Mouse (Mus musculus): ENCODE results near the gene Ect2l.

Ect2l gene

DNA sequence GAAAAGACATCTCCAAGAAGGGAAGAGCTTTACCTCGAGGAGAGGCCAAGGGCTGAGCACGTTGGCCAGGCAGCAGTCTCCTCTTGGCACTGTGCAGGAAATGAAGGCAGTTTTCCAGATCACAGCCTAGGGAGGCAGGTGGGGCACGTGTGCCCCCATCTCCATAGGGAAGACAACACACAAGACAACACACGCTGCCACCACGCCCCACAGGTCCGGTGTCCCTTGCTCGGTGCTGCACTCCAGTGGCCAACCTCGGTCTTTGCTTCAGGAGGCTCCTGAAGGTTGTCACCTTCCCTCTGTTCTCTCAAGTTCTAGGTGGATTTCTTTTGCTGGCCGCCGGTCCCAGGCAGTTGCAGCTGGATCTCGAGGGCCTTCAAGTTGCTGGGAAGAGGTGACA lies at the start of gene Ect2l:
Ect2l (minus strand) TSS at position 165 of the 400 bp plus-strand sequence.
- DNase-seq: peak; percentile 51

DNA sequence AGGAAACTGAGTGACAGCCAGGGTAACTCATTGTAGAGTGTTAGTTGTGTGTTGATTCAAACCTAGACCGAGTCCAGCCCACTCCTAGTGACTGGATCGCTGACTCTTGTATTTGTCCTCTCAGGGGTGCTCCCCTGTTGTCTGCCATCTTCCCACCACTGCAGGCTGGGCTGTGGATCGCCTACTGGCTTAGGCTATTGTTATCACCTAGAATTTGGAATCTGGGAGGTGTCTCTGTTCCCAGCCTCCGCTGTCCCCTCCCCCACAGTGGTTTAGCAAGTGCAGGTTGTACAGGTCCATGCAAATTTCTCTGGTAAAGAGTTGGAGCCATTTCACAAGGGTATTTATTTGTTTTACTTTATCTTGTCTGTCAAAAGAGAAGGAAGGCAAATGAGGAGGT lies 40.7 kb upstream of the Ect2l start:
- DNase-seq: no peak

DNA sequence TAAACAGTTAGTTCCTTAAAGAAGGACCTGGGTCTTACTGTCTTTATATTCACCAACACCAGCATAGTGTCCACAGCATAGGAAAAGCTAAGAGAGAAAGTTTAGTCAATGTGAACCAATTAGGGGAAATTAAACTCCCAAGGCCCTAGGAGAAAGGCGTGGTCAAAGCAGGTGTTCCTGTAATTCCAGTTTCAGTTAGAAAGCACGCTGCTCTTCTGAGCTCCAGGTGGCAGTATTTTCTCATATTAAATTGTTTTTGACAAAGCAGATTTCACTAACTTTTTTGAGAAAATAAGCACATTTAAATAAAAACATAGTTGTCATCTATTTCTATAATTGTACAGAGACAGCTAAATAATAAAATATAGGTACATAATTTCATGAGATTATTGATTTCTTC lies 32.9 kb upstream of the Ect2l start:
- no peak for DNase-seq

DNA sequence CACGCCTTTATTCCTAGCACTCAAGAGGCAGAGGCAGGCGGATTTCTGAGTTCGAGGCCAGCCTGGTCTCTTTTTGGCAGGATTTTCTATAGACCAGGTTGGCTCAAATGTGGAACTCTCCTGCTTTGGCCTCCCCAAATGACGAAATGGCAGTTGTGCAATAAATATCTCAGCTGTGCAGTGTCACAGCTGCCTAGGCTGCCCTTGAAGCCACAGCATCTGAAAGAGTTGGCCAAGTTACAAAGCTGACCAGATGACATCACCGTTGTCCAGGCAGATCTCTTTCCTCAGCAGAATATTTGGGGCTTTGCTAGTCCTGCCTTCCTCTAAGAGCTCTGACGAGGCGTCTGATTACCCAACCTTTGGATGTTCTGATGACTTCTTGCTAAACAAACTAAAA lies 26.5 kb upstream of the Ect2l start:
- no peak for DNase-seq

DNA sequence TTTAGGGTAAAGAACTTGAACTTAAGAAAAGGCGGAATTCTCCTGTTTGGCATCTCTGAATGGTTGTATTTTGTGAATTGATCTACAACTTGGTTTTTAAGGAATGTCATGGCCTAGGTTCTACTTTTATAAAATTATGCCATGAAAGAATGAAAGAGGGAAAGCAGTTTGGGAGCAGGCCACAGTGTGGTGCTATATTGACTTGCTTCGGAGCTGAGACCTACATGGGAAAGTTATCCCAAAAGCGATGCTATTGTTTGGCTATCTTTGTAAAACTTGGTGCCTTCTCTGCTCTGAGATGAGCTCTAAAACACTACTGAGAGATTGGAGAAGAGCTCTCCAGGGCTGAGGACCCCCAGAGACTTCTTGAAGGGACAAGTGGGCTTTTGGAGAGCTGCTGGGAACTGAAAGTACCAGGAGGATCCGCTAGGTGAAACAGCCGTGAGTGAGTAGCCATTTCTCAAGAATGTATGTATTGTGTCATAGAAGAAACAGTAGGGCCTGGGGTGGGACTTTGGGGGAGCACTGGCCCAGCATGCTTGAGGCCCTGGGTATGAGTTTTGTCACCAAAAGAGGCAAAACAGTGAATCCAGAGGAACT lies 25.7 kb upstream of the Ect2l start:
- DNase-seq: no peak

DNA sequence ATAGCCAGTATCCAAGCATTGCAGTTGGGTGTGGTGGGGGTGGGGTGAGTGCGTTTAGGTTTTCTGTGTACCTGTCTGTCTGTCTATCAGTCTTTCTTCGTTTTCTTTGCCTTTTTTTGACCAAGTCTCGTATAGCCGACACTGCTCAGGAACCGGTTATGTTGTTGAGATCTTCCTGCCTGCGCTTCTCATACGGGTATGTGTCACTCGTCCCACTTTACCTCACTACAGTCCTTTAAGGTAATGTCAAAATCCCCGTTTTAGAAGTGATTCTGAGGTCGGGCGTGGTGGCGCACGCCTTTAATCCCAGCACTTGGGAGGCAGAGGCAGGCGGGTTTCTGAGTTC lies 24.7 kb upstream of the Ect2l start:
- no peak for DNase-seq

DNA sequence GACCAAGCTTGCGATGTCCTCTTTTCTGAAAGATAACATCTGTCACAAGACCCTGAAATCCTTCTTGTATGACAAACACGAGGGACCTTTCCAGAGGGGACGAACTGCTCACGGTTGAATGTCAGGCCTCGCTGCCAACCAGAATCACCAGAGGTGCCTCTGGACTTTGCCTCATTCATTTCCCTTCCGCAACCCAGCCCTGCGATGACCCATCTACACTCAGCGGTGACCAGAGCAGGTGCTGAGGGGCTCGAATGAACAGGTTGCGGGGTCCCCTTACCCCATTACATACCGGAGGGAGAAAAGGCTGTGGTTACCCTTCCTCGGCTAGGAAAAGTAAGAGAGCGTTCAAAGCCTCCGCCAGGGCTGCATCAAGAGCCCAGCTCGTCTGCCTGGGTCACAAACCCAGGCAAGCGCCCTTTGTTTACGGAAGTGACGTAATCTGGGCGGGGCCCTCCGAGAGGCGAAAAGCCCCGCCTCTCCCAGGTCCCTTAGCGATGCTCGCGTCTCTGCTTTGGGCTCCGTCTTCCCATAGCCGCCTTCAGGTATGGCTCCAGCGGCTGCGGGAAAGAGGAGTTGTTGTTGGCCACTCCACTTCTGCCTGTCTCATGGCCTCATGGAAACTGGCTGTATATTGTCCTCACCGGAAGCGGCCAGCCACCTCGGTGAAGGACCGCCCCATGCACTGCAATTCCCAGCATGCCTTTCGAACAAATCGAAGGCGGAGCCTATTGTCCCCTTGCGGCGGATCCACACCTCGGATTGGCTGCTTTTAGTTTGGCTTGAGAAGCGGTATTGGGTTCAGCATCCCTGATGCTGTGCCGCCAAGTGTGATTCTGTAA lies 24.1 kb upstream of the Ect2l start, which contains the start of gene Ccdc28a:
Ccdc28a (minus strand) TSS at position 439 of the 842 bp plus-strand sequence.
- DNase-seq: peak; percentile 91

DNA sequence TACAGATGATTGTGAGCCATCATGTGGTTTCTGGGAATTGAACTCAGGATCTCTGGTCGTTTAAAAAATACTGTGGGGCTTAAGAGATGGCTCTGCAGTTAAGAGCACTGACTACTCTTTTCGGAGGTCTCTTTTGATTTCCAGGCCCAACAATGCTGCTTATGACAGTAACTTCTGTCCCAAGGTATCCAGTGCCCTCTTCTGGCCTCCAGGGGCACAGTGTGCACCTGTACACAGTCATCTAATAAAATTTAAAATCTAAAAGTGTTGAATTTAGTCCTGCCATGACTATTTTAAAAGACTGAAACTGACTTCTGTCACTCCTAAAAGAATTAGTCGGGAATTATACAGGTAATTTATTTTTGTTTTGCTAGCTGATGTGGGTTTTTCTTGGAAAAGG lies 23.2 kb upstream of the Ect2l start:
- DNase-seq: no peak

DNA sequence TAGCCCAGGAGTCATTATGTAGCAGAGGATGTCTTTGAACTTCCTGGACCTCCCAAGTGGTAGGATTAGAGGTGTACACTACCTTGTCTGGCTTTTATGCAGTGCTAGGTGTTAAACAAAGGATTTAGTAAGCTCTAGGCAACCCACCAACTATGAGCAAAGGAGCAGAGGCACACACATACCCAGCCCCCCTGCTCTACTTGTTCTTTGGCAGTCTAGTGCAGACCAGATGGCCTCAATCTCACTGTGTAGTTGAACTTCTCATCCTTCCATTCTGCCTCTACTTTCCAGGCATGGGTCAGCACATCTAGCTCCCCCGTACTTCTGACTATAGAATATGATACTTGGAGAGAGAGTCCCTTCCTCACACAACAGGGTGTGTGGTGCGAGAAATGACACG lies 13.7 kb upstream of the Ect2l start:
- DNase-seq: no peak

DNA sequence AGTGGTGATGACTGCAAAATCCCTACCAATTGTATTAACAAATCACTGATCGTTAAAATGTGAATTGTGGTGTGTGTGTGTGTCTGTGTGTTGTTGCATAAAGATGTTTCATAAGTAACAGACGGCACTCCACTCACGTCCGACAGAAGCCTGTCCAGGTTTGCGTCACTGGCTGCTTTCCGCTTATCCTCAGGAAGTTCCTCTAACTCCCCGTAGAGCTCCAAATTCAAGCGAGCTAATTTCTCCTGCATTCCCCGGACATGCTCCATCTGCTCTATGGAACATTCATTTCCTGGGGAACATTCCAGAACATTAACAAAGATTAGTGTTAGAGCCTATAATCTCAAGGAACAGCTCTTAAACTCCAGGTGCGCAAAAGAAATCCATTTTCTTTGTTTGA lies 8.7 kb upstream of the Ect2l start:
- no peak for DNase-seq

DNA sequence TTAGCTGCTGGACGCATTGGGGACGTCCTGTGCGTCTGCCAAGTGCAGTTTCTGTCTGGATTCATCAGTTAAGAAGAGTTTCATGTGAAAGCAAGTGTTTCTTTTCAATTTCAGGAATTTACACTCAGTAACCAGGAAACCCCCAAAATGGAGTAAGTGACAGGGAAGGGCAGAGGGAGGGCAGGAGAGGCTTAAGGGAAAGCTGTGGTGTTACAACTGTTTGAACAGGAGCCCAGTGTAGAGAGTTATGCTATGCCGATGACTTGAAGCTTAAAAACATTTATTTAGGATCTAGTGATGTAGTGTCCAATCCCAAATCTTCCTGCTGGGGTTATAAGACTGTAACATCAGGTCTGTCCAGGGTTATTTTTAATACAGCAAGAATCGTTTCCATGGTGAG lies 3.4 kb upstream of the Ect2l start:
- DNase-seq: no peak

DNA sequence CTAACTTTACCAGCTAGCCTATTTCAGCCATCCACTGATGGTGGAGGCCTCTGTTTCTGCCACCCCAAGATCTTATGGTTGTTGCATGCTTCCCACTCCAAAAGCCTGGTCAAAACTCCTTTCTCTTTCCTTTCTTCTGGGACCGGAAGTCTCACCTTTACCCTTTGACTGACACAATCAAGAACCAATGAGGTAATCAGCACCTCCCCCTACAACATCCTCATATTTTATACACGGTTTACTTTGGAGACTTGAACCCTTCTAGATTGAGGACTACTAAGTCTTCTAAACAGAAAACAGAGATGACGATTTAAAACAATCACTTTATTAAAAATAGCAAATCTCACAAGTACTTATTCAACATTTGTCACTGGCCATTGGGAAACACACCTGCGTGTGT lies 2.7 kb upstream of the Ect2l start:
- DNase-seq: no peak

DNA sequence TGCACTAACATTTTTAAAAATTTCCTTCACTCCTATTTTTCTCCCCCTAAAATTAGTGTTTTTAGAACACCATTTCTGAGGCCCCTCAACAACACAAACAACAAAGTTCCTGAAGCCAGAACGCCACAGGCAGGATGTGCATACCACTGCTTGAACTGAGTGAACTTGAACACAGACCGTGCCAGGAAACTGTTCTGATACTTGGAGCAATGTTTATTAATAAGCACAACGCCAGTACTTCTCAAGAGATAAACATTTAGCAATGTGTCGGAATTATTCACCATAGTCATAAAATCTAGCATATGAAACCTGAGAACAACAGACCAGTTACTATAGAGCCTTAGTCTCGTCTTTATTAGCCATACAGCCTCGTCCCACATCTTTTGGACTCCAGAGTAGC lies 571 bp downstream of the Ect2l start:
- no peak for DNase-seq

DNA sequence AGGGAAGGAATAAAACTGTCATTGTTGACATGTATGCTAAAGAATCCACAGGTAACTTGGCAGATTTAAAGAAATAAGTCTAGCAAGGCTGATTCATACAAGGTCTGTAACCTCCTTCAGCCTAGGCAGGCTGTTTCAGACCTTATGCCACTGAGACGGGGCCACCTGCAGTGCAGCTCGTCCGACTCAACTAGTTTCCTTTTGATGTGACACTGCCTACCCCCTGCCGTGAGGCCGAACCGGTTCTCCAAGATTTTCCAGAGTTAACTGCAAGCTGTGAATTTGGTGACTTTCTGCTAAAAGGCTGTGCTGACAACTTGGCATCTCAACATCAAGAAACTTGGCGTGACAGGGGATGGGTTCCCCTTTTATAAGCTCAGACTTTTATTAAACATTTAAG lies 6.6 kb downstream of the Ect2l start:
- no peak for DNase-seq

DNA sequence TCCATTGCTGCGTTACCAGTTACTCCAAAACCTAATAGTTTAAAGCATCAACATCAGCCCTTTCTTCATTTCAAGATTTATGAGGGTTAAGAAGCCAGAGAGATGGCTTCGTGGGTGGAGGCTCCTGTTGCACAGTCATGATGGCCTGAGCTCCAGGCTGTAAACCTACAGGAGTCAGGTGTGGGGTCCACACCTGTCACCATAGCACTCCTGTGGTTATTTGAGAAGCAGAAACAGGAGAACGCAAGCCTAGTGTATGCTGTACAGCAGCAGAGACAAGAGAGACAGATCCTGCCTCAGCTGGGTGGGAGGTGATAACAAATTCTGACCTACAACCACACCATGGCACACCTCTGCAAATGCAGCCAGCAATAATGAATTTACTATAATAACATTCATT lies 8.3 kb downstream of the Ect2l start:
- DNase-seq: no peak

DNA sequence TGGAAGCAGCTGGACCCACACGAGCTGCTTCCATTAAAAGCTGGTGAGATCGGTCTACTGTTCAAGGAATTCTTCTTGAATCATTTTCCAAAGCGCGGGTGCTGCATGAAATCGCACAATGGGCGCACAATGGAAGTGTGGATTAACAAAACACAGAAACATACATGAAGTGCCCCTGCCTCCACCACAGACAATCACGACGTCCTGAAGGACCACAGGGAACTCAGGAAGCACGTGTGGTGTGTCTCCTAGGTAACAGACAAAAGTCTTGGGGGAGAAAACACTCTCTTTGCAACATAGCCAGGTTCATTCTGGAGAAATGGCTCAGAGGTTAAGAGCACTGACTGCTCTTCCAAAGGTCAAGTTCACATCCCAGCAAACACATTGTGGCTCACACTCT lies 10.0 kb downstream of the Ect2l start:
- DNase-seq: no peak

DNA sequence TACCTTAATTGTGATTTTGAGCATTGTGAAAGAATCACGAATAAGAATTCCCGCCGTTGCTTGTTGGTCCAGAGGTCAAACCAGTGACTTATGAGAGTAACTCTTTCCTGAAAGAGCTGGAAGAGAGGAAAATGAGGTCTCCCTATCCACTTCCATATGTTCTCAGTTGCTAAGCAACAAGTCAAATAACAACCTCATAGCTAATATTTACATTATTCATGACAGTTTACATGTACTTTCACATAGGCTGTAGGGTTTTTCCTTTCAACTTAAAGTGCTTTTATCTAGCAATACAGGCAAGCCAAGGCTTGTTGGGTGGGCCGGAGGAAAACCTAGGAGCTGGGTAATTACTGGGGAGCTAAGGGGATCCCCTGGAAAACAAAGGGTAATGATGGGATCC lies 10.8 kb downstream of the Ect2l start:
- no peak for DNase-seq

DNA sequence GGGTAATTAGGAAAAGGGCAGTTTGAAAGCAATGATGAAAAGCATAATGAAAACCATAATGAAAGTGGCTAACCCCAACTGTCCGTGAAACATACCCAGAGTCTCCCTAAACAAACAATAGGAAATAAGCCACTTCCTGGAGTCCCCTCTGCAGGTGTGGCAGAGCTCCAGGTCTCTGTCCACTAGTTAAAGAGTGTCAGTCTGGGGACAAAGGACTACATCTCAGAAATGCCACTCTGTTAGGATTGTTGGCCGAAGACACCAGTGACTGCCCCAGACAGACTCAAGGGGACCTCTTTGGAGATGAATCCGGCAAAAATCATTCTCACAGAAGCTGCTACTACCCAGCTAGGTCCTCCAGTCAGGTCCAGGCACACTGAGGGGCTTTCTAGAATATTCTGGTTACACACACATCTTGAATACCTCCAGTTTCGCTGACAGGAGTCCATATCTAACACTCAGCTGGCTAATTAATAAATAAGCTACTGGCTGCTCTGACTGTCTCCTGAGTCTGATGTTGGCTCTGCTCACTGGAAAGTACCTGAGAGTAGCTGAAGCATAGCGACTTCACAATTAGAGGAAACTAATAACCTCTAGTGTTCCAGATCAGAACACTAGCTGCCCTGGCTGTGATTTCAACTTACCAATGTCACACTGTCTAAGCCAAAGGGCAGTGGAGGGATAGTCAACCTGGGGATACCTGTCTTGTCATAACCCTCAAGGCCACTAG lies 12.2 kb downstream of the Ect2l start:
- DNase-seq: no peak

DNA sequence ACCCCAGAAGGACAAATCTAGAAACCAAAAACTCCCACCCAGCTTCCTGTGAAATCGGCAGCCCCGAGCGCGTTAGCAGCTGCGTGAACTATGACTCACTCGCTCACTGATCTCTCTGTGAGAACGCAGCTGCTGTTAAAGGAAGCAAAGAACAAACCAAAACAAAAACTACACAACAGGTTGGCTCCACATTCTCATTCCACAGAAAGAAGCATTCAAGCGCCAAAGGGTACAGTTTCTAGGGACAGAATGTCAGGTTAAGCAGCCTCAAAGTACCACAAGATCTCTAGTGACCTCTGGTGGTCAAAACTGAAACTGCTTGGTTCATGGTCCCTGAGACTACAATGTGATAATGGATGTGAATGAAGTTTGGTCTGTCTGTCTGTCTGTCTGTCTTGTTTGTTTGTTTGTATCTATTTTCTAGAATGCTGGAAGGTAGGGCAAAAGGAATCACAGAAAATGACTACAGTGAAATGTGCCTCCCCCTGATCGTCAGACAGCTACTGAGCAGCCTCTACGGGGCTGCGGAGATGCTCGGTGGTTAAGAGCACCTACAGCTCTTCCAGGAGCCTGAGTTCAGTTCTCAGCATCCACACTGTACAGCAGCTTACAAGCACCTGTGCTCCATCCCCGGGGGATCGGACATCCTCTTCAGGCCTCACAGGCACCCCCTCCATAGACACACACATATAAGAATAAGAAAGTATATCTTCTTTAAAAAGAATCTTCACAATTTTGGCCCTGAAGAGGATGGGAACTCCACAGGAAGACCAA lies 13.3 kb downstream of the Ect2l start:
- peak; percentile 50 for DNase-seq

DNA sequence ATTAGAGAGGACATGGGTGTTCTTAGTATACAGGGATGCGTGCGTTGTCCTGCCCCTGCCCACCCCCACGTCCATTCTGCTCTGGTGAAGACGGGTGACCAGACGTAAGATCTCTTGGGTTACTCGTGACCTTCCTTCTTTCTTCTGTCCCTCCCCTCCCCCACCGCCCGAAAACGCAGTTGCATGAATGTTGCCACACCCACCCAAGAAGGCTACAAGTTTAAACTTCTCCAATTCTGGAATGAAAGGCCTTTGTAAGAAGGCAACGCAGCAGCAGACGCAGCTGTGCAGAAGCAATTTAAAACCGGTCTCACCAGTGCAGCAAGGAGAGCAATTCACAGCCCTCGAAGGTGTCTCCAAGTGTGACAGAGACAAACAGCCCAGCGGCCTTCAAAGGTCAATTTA lies 16.0 kb downstream of the Ect2l start:
- DNase-seq: peak; percentile 40

DNA sequence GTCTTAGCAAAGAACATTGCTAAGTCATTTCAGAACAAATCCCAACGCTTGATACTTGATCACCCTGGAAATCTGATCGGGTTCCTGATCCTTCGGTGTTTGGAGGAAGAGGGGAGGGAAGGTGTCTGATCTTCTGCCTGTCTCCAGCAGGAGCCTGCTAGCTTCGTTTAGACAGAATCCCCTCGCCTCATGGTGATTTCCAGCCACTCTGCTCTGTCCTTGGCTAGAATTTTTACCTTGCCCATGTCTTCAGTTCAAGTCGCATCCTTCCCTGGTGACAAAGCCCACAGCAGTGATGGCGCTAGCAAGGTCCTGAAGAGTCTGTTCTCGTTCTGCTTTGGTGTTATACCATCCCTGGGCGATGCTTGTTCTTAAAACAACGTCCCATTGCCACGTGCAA lies 16.5 kb downstream of the Ect2l start:
- no peak for DNase-seq

DNA sequence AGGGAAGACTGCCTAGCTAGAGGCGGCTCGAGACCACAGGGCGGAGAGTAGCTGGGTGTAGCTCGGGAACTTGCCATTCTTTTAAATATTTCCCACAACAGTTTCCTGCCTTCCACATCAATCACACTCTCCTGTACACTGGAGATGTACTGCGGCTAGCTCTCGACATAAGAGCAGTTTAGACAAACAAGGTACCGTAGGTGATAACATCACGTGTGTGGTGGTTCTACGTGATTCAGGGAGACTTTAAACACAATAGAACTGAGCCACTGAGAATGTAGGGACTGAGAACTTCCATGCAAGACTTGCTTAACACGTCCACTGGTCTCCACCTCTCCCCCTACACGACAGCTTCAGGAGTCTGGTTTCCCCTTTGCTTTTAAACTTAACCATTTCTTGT lies 17.5 kb downstream of the Ect2l start:
- no peak for DNase-seq

DNA sequence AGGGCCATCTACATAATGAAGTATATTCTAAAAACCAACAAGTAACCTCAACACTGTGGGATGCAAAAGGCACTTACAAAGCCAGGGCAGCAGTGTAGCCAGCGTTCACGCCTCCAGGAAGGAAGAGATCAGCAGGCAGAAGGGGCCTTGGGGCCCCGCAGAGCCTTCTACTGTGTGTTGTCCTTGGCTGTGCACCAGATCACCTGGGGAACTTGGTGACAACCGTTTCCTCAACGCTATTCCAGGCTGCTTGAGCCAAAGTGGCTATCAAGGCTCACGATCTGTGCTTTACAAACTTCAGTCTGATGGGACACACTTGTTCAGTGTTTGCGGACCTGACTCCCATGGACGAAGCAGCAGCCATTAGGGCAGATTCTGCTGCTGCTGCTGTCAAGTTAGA lies 19.0 kb downstream of the Ect2l start:
- no peak for DNase-seq

All from liver (tissue).